8 mouse cellular contexts compared by ENCODE assay signal in genomic region chr6:137456064-137456463, GRCm38 (mm10).
DNase-seq lines count a peak whose midpoint lies in the region; ATAC-seq lines count a peak whose summit lies in the region.
"Had no signal": no experiment of that assay in that cellular context is flagged by ENCODE, and none has a peak within 500 bp of the region (broad histone marks: within the 10 kb centered on the region; RNA-seq: fewer than 3 reads in every experiment).

No protein-coding gene starts in this region.

- H3K4me1 ChIP-seq in heart, embryonic 11.5 days (ENCODE audit: control insufficient read depth, insufficient read depth, low read length): peaks cover 17% of the 10 kb centered on the region
- H3K4me1 ChIP-seq in limb, embryonic 13.5 days: peaks cover 6% of the 10 kb centered on the region
- no peaks in the 10 kb centered on the region; the same call in 1 of the 2 replicates for H3K4me1 ChIP-seq in limb, embryonic 10.5 days
- no peaks in the 10 kb centered on the region; the same call in 1 of the 2 replicates for H3K4me1 ChIP-seq in intestine, embryonic 14.5 days (replicated peaks; ENCODE audit: control insufficient read depth, insufficient read depth, low read length)
- 0 out of 2 replicates have a peak, but pooled peaks cover 3% of the 10 kb centered on the region for H3K4me1 ChIP-seq in midbrain, embryonic 15.5 days

- no peaks in the 10 kb centered on the region for H3K36me3 ChIP-seq in heart, embryonic 11.5 days (ENCODE audit: control insufficient read depth, insufficient read depth, low read length)
- no peaks in the 10 kb centered on the region for H3K36me3 ChIP-seq in limb, embryonic 13.5 days
- no peaks in the 10 kb centered on the region for H3K36me3 ChIP-seq in limb, embryonic 10.5 days
- H3K36me3 ChIP-seq in intestine, embryonic 14.5 days (ENCODE audit: control insufficient read depth, insufficient read depth, low read length): no peaks in the 10 kb centered on the region
- H3K36me3 ChIP-seq in midbrain, embryonic 15.5 days (replicated peaks): no peaks in the 10 kb centered on the region

- no peak overlapping the region for H3K27ac ChIP-seq in heart, embryonic 11.5 days (ENCODE audit: low read depth, low read length)
- H3K27ac ChIP-seq in limb, embryonic 13.5 days: no peak overlapping the region
- H3K27ac ChIP-seq in limb, embryonic 10.5 days: no peak overlapping the region
- no peak overlapping the region for H3K27ac ChIP-seq in intestine, embryonic 14.5 days (ENCODE audit: low read depth)
- no peak overlapping the region for H3K27ac ChIP-seq in midbrain, embryonic 15.5 days

- 0 out of 2 replicates have a peak, but pooled peaks have one; percentile 10 for ATAC-seq in heart, embryonic 11.5 days (replicated peaks; ENCODE audit: insufficient number of reproducible peaks, low FRiP score, low TSS enrichment)
- ATAC-seq in limb, embryonic 13.5 days (ENCODE audit: low FRiP score, low read depth): no peak
- ATAC-seq in intestine, embryonic 14.5 days (replicated peaks; ENCODE audit: low FRiP score, low TSS enrichment, low read depth): peak; percentile 36; the same call in 1 of the 2 replicates
- peak; percentile 38 for ATAC-seq in midbrain, embryonic 15.5 days (replicated peaks)

- H3K27me3 ChIP-seq in heart, embryonic 11.5 days (ENCODE audit: control insufficient read depth, insufficient read depth, low read length): no peaks in the 10 kb centered on the region
- H3K27me3 ChIP-seq in limb, embryonic 13.5 days: no peaks in the 10 kb centered on the region
- no peaks in the 10 kb centered on the region for H3K27me3 ChIP-seq in limb, embryonic 10.5 days (ENCODE audit: low read depth, poor library complexity, severe bottlenecking)
- no peaks in the 10 kb centered on the region for H3K27me3 ChIP-seq in intestine, embryonic 14.5 days (replicated peaks; ENCODE audit: control insufficient read depth, insufficient read depth, low read length)
- H3K27me3 ChIP-seq in midbrain, embryonic 15.5 days (replicated peaks): 0 out of 2 replicates have a peak, but pooled peaks cover 3% of the 10 kb centered on the region

- WGBS in heart, embryonic 11.5 days (ENCODE audit: insufficient replicate concordance): 18% methylated on average over 7 of the region's 7 CpGs
- 67% methylated on average over 7 of the region's 7 CpGs for WGBS in limb, embryonic 13.5 days
- WGBS in limb, embryonic 10.5 days: 66% methylated on average over 7 of the region's 7 CpGs
- 55% methylated on average over 7 of the region's 7 CpGs for WGBS in intestine, embryonic 14.5 days
- WGBS in midbrain, embryonic 15.5 days: 76% methylated on average over 7 of the region's 7 CpGs

- H3K9ac ChIP-seq in heart, embryonic 11.5 days (ENCODE audit: low read depth, low read length): no peak overlapping the region
- H3K9ac ChIP-seq in limb, embryonic 13.5 days: no peak overlapping the region
- H3K9ac ChIP-seq in intestine, embryonic 14.5 days (ENCODE audit: low read length): no peak overlapping the region
- H3K9ac ChIP-seq in midbrain, embryonic 15.5 days: no peak overlapping the region

- H3K9me3 ChIP-seq in heart, embryonic 11.5 days (replicated peaks; ENCODE audit: control insufficient read depth, low read length): no peaks in the 10 kb centered on the region
- no peaks in the 10 kb centered on the region for H3K9me3 ChIP-seq in limb, embryonic 13.5 days
- H3K9me3 ChIP-seq in limb, embryonic 10.5 days (replicated peaks): no peaks in the 10 kb centered on the region
- H3K9me3 ChIP-seq in intestine, embryonic 14.5 days (ENCODE audit: control insufficient read depth, low read length): no peaks in the 10 kb centered on the region
- no peaks in the 10 kb centered on the region for H3K9me3 ChIP-seq in midbrain, embryonic 15.5 days

- no peak overlapping the region for H3K4me3 ChIP-seq in heart, embryonic 11.5 days (ENCODE audit: low read depth, low read length)
- H3K4me3 ChIP-seq in limb, embryonic 13.5 days: no peak overlapping the region
- H3K4me3 ChIP-seq in limb, embryonic 10.5 days: no peak overlapping the region
- no peak overlapping the region for H3K4me3 ChIP-seq in intestine, embryonic 14.5 days (ENCODE audit: low read depth, low read length)
- H3K4me3 ChIP-seq in midbrain, embryonic 15.5 days: no peak overlapping the region

- H3K4me2 ChIP-seq in heart, embryonic 11.5 days: peak overlapping the region; percentile 25
- H3K4me2 ChIP-seq in limb, embryonic 13.5 days (replicated peaks): peak overlapping the region; percentile 3; the same call in 1 of the 2 replicates
- no peak overlapping the region; the same call in 1 of the 2 replicates for H3K4me2 ChIP-seq in intestine, embryonic 14.5 days (ENCODE audit: low read length)
- no peak overlapping the region for H3K4me2 ChIP-seq in midbrain, embryonic 15.5 days

- DNase-seq in heart, postnatal 4 days: no peak
- DNase-seq in limb, embryonic 10.5 days (ENCODE audit: low spot score): no peak
- no peak for DNase-seq in intestine, embryonic 14.5 days (ENCODE audit: low spot score)
- no peak for DNase-seq in Muller cell, postnatal 12 days (ENCODE audit: inconsistent ontology term)
- DNase-seq: thymus, postnatal 36 days had no signal

Comparison
In these comparisons a context has a peak if more than half of its experiments do, and no peak if none do; other contexts are left out.
1. H3K4me2 ChIP-seq: peak in heart, embryonic 11.5 days (single experiment) and limb, embryonic 13.5 days (single experiment); none in intestine, embryonic 14.5 days (single experiment) and midbrain, embryonic 15.5 days (single experiment).